Mouse (Mus musculus): ENCODE data around the gene Sik2.
A peak's percentile ranks its signal among the peaks of the same experiment; 100 is the strongest.

Gene Sik2

DNA sequence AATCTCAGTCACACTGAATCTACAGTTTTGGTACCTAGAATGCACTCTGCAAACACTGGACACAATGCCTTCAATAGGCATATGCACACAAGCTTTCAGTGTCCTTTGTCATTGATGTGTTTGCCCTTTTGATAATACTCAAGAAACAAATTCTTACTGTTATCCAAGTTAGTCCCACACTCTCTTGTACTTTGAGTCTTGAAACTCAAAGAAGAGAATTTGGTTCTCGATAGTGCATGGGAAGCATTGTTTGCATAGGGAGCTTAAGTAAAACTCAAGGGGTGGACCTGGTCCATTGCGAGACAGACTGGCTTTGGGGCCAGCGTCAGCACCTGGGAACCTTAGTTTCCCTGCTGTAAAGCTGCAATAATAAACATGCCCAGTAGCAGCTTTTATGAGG lies 90.7 kb downstream of the Sik2 start:
- DNase-seq (ENCODE audit: low spot score) = no peak

- DNase-seq (ENCODE audit: low spot score) = no peak
Observed at GRCm38 (mm10) chr9:50911861-50912515, 96.9 kb downstream of the Sik2 start.

DNA sequence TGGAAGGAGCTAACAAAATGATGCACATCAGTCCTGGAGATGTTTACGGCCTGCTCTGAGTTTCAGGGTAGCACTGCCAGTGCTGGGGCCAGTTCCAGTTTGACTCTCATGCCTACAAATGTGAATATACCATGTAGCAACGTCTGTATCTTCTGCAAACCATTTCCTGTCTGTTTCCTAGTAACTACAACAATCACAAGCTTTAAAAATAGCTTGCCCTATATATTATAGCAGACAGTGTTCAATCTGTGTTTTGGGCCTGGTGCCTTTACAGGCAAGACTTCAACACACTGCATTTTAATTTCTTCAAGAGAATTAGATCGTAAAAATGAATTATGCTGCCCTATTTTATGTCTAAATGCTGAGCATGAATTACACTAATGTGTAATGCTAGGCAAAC lies 103.6 kb downstream of the Sik2 start:
- no peak for DNase-seq (ENCODE audit: low spot score)

DNA sequence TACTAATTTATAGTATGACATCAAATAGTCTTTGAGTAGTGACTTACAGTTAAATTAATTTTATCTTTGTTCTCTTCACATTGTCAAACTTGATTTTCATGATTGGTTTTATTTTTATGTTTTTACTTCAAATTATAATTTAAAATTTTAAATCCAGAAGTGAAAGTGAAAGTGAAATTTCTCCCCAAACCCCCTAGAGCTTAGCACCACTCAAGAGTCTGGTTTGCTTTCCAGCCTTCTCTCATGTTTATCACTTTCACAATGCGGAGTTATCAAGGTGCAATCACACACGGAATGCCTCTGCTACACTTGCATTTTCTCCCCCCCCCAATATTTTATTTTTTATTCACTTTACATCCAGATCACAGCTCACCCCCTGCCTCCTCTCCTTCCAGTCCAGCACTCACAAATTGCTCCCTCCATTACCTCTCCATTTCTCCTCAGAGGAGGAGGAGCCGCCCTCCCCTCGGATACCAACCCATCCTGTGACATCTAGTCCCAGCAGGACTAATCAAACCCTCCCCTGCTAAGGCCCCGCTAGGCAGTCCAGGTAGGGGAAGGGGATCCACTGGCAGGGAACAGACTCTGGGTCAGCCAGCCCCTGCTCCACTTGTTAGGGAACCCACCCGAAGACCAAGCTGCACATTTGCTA lies 104.6 kb downstream of the Sik2 start:
- no peak for DNase-seq (ENCODE audit: low spot score)

DNA sequence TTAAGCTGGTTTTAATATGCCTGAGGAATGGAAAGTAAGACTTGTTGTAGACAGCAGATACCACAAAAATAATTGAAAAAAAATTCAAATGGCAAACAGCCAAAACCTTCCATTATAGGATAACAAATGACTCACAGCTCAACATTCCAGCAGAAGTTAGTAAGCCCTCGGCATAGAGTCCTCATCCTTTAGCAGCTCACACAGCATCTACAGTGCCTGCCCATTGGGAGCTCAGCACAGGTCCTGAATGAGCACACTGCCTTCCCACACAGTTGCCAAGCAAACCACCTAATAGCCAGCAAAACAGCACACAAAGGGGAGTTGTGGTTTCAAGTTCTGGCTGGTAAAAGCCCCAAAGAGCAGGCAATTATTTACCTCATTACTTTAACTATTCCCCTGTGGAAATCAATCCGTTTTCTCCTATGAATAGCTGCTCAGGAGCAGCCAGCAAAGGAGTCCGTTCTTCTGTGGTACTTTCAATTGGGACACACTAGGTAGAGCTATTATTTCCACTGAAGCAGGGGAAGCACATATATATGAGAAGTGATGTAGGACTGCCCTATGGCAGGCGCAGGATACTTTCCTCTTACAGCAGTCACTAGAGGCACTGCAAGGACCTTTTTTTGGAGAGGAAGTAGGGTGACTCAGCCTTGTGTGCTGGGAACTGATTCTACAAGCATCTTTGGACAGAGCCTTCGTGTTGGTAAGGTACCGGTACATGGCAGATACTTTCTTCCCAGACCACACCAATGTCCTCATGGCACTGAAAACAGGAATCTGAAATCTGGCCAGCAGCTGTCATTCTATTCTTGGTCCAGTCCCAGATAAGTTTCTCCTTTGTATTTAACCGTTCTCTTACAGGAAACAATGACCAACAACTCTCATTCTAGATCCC lies 108.6 kb downstream of the Sik2 start:
- DNase-seq (ENCODE audit: low spot score) = no peak

DNA sequence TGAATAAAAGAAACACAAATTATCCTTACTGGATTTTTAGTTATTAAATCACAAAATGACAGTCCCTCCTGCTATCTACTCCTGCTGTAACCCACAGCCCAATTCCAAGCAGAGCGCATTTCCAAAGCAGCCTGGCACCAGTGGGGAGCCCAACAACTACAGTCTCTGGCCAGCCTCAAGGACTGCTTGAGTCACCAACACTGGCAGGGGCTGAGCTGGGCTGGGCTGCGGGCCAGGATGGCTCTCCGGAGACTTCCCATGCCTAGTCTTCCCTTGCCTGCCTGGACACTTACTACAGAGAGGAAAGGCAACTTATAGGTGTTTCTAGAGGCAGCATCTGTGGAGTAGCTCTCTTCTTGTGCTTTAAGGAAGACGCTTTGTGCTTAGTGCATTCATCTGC lies 115.2 kb downstream of the Sik2 start:
- no peak for DNase-seq (ENCODE audit: low spot score)

GRCm38 (mm10) chr9:50890494-50891090 lies 118.3 kb downstream of the Sik2 start:
- no peak for DNase-seq (ENCODE audit: low spot score)

- no peak for DNase-seq (ENCODE audit: low spot score)
Observed at GRCm38 (mm10) chr9:50889964-50890363, 118.9 kb downstream of the Sik2 start.

DNA sequence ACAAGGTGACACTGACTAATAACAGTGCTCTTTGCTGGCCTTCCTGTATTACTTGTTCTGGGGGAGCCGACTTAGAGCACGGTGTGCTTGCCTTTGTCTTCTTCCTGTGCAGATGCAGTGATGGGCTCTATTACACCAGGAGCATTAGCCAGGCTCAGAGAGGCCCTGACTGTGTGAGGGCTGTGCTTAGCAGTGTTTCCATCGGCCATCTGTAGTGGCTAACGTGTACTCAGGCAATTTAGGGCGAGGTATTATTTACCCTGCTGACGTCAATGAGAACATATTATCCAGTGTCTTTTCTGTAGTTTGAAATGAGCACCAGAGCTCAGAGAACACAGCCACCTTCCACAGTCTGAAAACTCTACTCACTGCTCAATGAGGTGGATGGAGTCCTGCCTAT lies 119.7 kb downstream of the Sik2 start:
- no peak for DNase-seq (ENCODE audit: low spot score)

GRCm38 (mm10) chr9:50887351-50887750 lies 121.5 kb downstream of the Sik2 start:
- no peak for DNase-seq (ENCODE audit: low spot score)

GRCm38 (mm10) chr9:50886870-50887269 lies 122.0 kb downstream of the Sik2 start:
- DNase-seq (ENCODE audit: low spot score) = no peak

DNA sequence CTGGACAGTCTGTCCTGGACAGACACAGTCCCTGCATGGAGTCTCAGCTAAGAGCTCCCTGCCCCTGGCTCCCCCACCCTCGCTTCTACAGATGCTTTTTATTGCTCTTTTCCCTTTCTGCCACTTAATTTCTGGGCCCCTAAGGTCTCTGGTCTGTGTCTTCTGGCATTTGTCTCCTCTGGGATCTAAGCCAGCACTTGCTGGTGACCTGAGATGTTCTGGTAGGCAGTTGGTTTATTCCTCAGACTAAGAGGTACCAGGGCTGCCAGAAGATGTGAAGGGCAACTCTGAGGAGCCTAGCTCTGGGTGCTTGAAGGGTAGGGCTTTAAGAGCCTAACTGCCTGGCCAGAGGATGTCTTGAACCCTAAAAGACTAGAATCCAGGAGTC lies 123.3 kb downstream of the Sik2 start:
- DNase-seq (ENCODE audit: low spot score) = no peak

DNA sequence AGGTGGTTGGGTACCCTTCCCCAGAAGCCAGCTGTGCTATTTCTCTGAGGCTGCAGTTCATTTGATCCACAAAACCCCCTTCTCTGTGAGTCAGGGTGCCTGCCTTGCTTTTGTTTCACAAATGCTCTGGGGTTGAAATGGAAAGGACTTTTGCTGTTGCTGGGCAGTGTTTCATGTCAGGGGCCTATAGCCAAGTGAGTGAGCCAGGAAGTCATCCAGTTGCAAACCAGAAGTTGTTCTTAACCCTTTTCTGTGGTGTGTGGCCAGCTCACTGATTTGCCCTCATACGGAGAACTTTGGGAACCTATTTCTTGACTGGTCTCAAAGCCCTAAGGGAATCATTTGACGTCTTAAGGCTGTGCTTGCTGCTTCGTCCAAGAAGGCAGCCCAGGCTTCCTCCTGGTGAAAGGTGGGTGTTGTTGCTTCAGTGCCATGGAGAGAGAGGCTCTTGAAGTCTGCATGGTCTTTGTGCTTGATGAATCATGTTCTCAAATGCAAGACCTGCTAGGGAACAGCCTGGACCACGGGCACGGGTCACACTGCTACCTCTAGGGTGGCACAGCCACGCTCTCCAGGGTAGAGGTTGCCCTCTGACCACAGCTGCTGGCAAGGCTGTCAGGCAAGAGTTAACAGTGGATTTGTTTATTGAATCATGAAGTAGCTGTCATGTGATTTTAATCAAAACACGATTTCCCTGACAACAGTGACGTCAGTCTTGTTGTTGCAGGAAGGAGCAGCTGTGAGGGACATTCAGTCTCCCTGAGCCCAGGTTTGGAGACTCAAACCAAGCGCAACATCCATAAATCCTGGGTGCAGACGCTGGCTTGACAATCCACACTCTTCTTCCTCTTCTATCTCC lies 123.9 kb downstream of the Sik2 start:
- peak; percentile 10 for DNase-seq (ENCODE audit: low spot score)

GRCm38 (mm10) chr9:50884093-50884492 lies 124.8 kb downstream of the Sik2 start:
- no peak for DNase-seq (ENCODE audit: low spot score)

DNA sequence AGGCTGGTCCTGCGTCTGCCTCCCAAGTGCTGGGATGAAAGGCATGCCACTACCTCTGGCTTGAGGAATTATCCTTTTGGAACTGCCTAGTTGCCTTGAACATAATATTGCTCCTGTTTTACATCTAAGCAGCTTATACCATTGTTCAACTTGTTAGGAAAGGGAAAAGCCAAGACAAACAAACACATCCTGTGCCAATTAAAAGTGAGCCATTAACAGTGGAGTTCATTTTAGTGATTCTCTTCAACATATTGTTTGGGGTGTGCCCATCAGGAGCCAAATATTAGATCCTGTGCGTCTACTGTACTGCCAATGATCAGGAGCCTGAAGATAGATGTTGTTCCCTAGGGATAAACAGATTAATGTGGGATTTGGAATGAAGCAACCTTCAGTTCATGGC lies 126.7 kb downstream of the Sik2 start:
- no peak for DNase-seq (ENCODE audit: low spot score)

- no peak for DNase-seq (ENCODE audit: low spot score)
Observed at GRCm38 (mm10) chr9:50877431-50877830, 131.4 kb downstream of the Sik2 start.

DNA sequence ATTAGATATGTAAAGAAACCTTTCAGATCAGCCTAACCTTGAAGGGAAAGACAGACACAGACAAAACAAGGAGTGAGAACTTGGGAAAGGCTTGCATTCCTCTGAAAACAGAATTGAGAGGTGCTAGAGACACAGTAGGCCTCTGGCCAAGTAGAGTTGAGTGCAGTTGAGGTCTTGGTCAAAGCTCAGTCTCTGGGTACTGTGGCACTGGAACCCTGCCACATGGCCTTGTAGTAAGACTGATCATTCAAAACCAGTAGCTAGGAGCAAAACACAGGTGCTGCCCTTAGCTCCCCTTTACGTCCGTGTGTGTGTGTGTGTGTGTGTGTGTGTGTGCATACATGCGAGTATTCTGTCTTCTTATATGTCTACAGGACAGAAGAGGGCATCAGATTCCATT lies 132.6 kb downstream of the Sik2 start:
- DNase-seq (ENCODE audit: low spot score) = no peak

DNA sequence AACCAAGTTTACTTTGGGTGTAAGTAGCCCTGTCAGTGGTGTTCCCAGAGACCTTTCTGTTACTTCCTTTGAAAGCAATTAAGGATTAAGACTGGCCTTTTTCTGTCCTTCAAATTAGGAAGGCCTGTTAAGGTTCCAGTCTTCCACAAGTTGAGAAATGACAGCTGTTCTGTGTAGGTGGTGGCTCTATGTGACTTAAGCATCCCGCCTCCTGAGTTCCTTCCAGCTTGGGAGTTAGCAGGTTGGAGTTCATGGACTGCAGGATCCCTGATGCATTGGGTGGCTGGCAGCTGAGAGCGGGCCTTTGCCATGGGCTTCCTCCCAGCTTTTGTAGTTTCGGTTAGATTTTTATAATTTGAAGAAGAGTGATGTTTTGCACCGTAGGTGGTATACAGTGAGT lies 133.4 kb downstream of the Sik2 start:
- no peak for DNase-seq (ENCODE audit: low spot score)

GRCm38 (mm10) chr9:50874031-50874430 lies 134.8 kb downstream of the Sik2 start:
- DNase-seq (ENCODE audit: low spot score) = no peak

DNA sequence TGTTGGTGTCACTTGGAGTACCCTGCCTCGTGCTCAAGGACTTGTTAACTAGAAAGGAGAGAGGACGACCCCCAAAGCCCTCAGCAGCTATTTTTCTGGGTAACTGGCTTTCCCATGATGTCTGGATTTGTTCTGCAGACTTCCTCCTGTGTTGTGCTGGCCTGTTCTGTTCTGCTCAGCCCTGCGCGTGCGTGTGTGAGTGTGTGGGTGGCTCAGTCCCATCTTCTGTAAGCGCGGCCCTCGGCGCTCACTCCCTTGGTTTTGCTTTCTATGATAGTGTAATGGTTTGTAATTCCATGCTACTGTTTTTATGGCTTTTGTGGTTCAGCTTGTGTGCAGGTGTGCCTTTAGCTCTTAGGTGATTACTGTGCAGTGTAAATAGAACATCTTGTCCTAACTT lies 135.7 kb downstream of the Sik2 start:
- DNase-seq (ENCODE audit: low spot score) = no peak

- DNase-seq (ENCODE audit: low spot score) = no peak
Observed at GRCm38 (mm10) chr9:50868182-50868581, 140.7 kb downstream of the Sik2 start.

DNA sequence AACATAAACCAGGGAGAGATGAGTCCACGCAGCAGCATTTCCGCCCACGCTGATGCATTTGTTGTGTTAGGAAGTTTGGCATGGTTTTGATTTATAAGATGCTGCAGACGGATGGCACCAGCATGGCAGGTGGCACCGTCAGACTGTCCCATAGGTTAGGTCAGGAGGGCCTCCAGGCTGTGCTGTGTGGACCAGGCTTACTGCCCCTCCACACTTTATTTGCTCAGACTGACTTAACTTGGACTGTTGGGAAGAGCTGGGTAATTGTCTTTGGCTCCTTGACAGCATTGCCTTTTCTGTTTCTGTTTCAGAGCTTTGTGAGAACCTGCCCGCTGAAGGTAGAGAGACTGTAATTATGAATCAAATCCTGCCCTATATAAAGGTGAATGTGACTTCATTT lies 141.9 kb downstream of the Sik2 start:
- DNase-seq (ENCODE audit: low spot score) = no peak
